Mouse (Mus musculus) hindbrain, embryonic 14.5 days (tissue): ENCODE measurements at regions not wholly inside any gene's neighbourhood (a gene's known extent, or its start where the extent isn't known, plus 50 kb on each side); places are given as distances from the start of the nearest gene placed in this dataset.

Experiments used
- ATAC-seq: fragments of 200-750 bp; cut with Nextera tagmentation; 2 replicates; pipeline ENCODE4 v1.8.0; 2017; ENCODE audit warnings: moderate number of reproducible peaks, mild to moderate bottlenecking, moderate TSS enrichment, moderate library complexity; ENCODE audit not compliant: low FRiP score
- DNase-seq: peaks from one replicate; pipeline ENCODE4 v3.0.0-alpha.2; 2015; ENCODE audit warnings: low spot score
- H3K27ac ChIP-seq: fragments of 300-500 bp; sonication (generic); 2 replicates; pipeline ENCODE4 v1.5.1; 2014; ENCODE audit warnings: mild to moderate bottlenecking, moderate library complexity
- H3K27me3 ChIP-seq: fragments of 300-500 bp; sonication (generic); 2 replicates; pipeline ENCODE4 v1.6.1; 2014; ENCODE audit warnings: mild to moderate bottlenecking, low read length, mixed read lengths; ENCODE audit not compliant: control insufficient read depth, insufficient read depth
- H3K36me3 ChIP-seq: fragments of 300-500 bp; sonication (generic); replicated peaks from 2 replicates; pipeline ENCODE4 v1.6.1; 2014; ENCODE audit not compliant: control insufficient read depth, insufficient read depth
- H3K4me1 ChIP-seq: fragments of 300-500 bp; sonication (generic); replicated peaks from 2 replicates; pipeline ENCODE4 v1.6.1; 2014; ENCODE audit warnings: antibody characterized with exemption, low read length, mixed read lengths; ENCODE audit not compliant: control insufficient read depth, insufficient read depth
- H3K4me2 ChIP-seq: fragments of 300-500 bp; sonication (generic); replicated peaks from 2 replicates; pipeline ENCODE4 v1.6.1; 2014; ENCODE audit warnings: mild to moderate bottlenecking, moderate library complexity
- H3K4me3 ChIP-seq: fragments of 300-500 bp; sonication (generic); replicated peaks from 2 replicates; pipeline ENCODE4 v1.5.1; 2014; ENCODE audit warnings: mild to moderate bottlenecking, low read length
- H3K9ac ChIP-seq: fragments of 300-500 bp; sonication (generic); 2 replicates; pipeline ENCODE4 v1.6.1; 2014
- H3K9me3 ChIP-seq: fragments of 300-500 bp; sonication (generic); 2 replicates; pipeline ENCODE4 v1.6.1; 2016; ENCODE audit warnings: low read length; ENCODE audit not compliant: control insufficient read depth
- WGBS: fragments of 180-500 bp; shearing (Covaris S2); extraction: QIAGEN DNeasy Blood & Tissue Kit; methylation state at CpG from one replicate; pipeline ENCODE4 v1.1.7; 2014; 5-methylcytosine and 5-hydroxymethylcytosine counted together

DNA sequence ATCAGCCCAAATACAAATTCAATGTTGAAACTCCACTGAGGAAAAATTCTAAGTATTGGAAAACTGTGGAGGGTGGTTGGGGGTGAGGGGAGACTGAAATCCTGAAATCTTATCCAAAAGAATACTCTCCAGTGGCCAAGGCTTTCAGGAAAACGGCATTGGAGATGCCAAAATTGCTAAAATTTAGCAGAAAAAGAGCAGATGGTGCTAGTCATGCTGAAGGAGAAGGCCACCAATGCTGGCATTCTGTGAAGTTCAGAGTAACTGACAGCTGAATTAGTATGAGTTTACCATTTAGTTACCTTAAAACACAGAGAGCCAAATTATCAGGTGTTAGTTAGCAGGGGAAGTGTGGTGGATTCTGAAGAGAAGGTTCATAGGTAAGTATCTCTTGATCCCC lies 1437.6 kb upstream of the Tenm4 start:
- H3K9ac ChIP-seq: no peak overlapping the region
- whole genome bisulfite sequencing: 68% methylated on average over 1 of the region's 1 CpGs
- H3K27ac ChIP-seq: no peak overlapping the region
- H3K9me3 ChIP-seq: no peaks in the 10 kb centered on the region
- H3K4me3 ChIP-seq: no peak overlapping the region
- DNase-seq (no peak), ATAC-seq (no peak)
- no peak overlapping the region for H3K4me2 ChIP-seq
- H3K4me1 ChIP-seq: no peaks in the 10 kb centered on the region
- no peaks in the 10 kb centered on the region for H3K27me3 ChIP-seq
- H3K36me3 ChIP-seq: no peaks in the 10 kb centered on the region

DNA sequence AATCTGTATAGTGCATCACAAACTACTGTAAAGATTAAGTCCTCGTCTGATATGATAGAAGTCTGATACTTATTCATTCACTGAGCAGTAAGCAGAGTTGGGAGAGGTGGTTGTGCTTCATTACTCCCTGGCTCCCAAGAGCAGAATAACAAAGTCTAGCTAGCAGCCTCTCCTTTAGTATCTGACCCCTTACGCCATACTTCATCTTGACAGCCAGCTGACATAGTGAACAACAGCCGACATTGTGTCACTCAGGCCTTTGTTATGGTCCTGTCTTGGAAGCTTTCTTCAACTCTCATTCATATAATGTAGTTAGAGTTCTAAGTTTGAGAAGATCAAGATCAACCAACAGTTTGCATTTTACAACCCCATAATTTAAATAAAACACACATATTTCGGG lies 1436.3 kb upstream of the Tenm4 start:
- WGBS: 51% methylated on average over 4 of the region's 4 CpGs
- Histone ChIP-seq H3K27ac (no peak overlapping the region), H3K36me3 (no peaks in the 10 kb centered on the region), H3K9me3 (no peaks in the 10 kb centered on the region), H3K4me2 (no peak overlapping the region), H3K4me1 (no peaks in the 10 kb centered on the region), H3K4me3 (no peak overlapping the region), H3K27me3 (no peaks in the 10 kb centered on the region), H3K9ac (no peak overlapping the region)
- no peak for ATAC-seq
- DNase-seq: no peak
